Mouse (Mus musculus) MEL (cell line): ENCODE data around the gene Gm49342. TPM values are rescaled to one million over a fixed set of nuclear protein-coding genes. Genes with fewer than 3 reads are reported as not detected.
A peak's percentile ranks its signal among the peaks of the same experiment; 100 is the strongest.

ENCODE experiments used
- DNase-seq: peaks from one replicate; pipeline ENCODE4 v3.0.0; 2011; ENCODE audit warnings: low read depth, low spot score
- H3K27ac ChIP-seq: 2 replicates; pipeline ENCODE4 v1.5.1; 2012; ENCODE audit warnings: low read depth, mild to moderate bottlenecking, control low read depth, low read length, moderate library complexity; ENCODE audit not compliant: control insufficient read depth
- H3K27me3 ChIP-seq, 2 experiments: fragments of 150-350 bp in 1 of 2; sonication (generic) in 1 of 2; 2 replicates each; pipeline ENCODE4 v1.6.1; 2012; ENCODE audit warnings: low read length in 2 of 2, mild to moderate bottlenecking in 2 of 2, improper control_type of control experiment in 1 of 2, moderate library complexity in 1 of 2; ENCODE audit not compliant: insufficient read depth in 2 of 2, control insufficient read depth in 1 of 2
- H3K36me3 ChIP-seq, 2 experiments: 2 replicates each; pipeline ENCODE4 v1.6.1; 2012 to 2014; ENCODE audit warnings: low read length in 2 of 2, improper control_type of control experiment in 1 of 2, inconsistent platforms in 1 of 2, mild to moderate bottlenecking in 1 of 2; ENCODE audit not compliant: insufficient read depth in 2 of 2, control insufficient read depth in 1 of 2
- H3K4me1 ChIP-seq, 2 experiments: fragments of 150-350 bp in 1 of 2; sonication (generic) in 1 of 2; 2 replicates each; pipeline ENCODE4 v1.6.1; 2012; ENCODE audit warnings: low read length in 2 of 2, improper control_type of control experiment in 1 of 2, mild to moderate bottlenecking in 1 of 2; ENCODE audit not compliant: insufficient read depth in 2 of 2, control insufficient read depth in 1 of 2
- H3K4me3 ChIP-seq, 2 experiments: fragments of 150-350 bp in 1 of 2; sonication (generic) in 1 of 2; 2 replicates each; pipeline ENCODE4 v1.5.1; 2012; ENCODE audit warnings: low read depth in 2 of 2, low read length in 2 of 2, mild to moderate bottlenecking in 2 of 2, moderate library complexity in 2 of 2, control low read depth in 1 of 2, improper control_type of control experiment in 1 of 2; ENCODE audit not compliant: control insufficient read depth in 1 of 2, insufficient read depth in 1 of 2
- H3K79me2 ChIP-seq: 2 replicates; pipeline ENCODE4 v1.6.1; 2012; ENCODE audit warnings: mild to moderate bottlenecking, low read length, moderate library complexity; ENCODE audit not compliant: control insufficient read depth, poor library complexity, insufficient read depth
- H3K9ac ChIP-seq: 2 replicates; pipeline ENCODE4 v1.6.1; 2012; ENCODE audit warnings: low read depth, mild to moderate bottlenecking, control low read depth, low read length, moderate library complexity; ENCODE audit not compliant: control insufficient read depth, poor library complexity, severe bottlenecking
- H3K9me3 ChIP-seq: fragments of 150-350 bp; sonication (generic); replicated peaks from 2 replicates; pipeline ENCODE4 v1.6.1; 2012; ENCODE audit warnings: mild to moderate bottlenecking, low read length, improper control_type of control experiment, moderate library complexity; ENCODE audit not compliant: insufficient read depth
- CTCF ChIP-seq, 3 experiments: IDR thresholded peaks in 2 of 3; conservative IDR thresholded peaks in 1 of 3; 2 replicates each; pipeline ENCODE4 v1.5.1; 2011 to 2012; ENCODE audit warnings: low read length in 3 of 3, low read depth in 2 of 3, mild to moderate bottlenecking in 2 of 3, improper control_type of control experiment in 1 of 3, inconsistent platforms in 1 of 3, mixed read lengths in 1 of 3, moderate library complexity in 1 of 3; ENCODE audit not compliant: control insufficient read depth in 1 of 3, insufficient read depth in 1 of 3, poor library complexity in 1 of 3, severe bottlenecking in 1 of 3
- E2F4 ChIP-seq: IDR thresholded peaks from 2 replicates; pipeline ENCODE4 v1.6.1; 2011; ENCODE audit warnings: low read depth, low read length, improper control_type of control experiment, borderline replicate concordance
- ELF1 ChIP-seq: IDR thresholded peaks from 2 replicates; pipeline ENCODE4 v1.6.1; 2014; ENCODE audit warnings: low read depth, mild to moderate bottlenecking, inconsistent platforms, low read length, improper control_type of control experiment, moderate library complexity
- GABPA ChIP-seq: IDR thresholded peaks from 2 replicates; pipeline ENCODE4 v1.6.1; 2012; ENCODE audit warnings: low read depth, mild to moderate bottlenecking, inconsistent platforms, low read length, improper control_type of control experiment, moderate library complexity
- JUND ChIP-seq: IDR thresholded peaks from 2 replicates; pipeline ENCODE4 v1.6.1; 2011; ENCODE audit warnings: low read depth, mild to moderate bottlenecking, improper control_type of control experiment, low read length
- MEF2A ChIP-seq: IDR thresholded peaks from 2 replicates; pipeline ENCODE4 v1.6.1; 2014; ENCODE audit warnings: low read depth, mild to moderate bottlenecking, inconsistent platforms, low read length, improper control_type of control experiment; ENCODE audit not compliant: poor library complexity, insufficient replicate concordance, severe bottlenecking; ENCODE audit errors: extremely low read depth
- NRF1 ChIP-seq: IDR thresholded peaks from 2 replicates; pipeline ENCODE4 v1.6.1; 2014; ENCODE audit warnings: low read depth, mild to moderate bottlenecking, inconsistent platforms, low read length, improper control_type of control experiment, moderate library complexity; ENCODE audit not compliant: poor library complexity, insufficient read depth, severe bottlenecking
- RCOR1 ChIP-seq: IDR thresholded peaks from 2 replicates; pipeline ENCODE4 v1.6.1; 2012; ENCODE audit warnings: low read depth, mild to moderate bottlenecking, inconsistent platforms, low read length, improper control_type of control experiment
- SIN3A ChIP-seq: IDR thresholded peaks from 2 replicates; pipeline ENCODE4 v1.6.1; 2012; ENCODE audit warnings: low read length, improper control_type of control experiment, inconsistent platforms
- SMC3 ChIP-seq: IDR thresholded peaks from 2 replicates; pipeline ENCODE4 v1.6.1; 2011; ENCODE audit warnings: low read depth, low read length, improper control_type of control experiment
- USF1 ChIP-seq: IDR thresholded peaks from 2 replicates; pipeline ENCODE4 v1.6.1; 2014; ENCODE audit warnings: low read depth, mild to moderate bottlenecking, inconsistent platforms, low read length, improper control_type of control experiment, moderate library complexity
- USF2 ChIP-seq, 2 experiments: IDR thresholded peaks; 2 replicates each; pipeline ENCODE4 v1.6.1; 2011 to 2012; ENCODE audit warnings: improper control_type of control experiment in 2 of 2, low read length in 2 of 2, borderline replicate concordance in 1 of 2, inconsistent platforms in 1 of 2, low read depth in 1 of 2, mild to moderate bottlenecking in 1 of 2; ENCODE audit not compliant: insufficient read depth in 1 of 2
- ZMIZ1 ChIP-seq: IDR thresholded peaks from 2 replicates; pipeline ENCODE4 v1.6.1; 2012; ENCODE audit warnings: low read depth, mild to moderate bottlenecking, inconsistent platforms, low read length, improper control_type of control experiment, moderate library complexity
- polyA plus RNA-seq, 2 experiments: library from polyadenylated mRNA; stranded (reverse) in 1 of 2; unstranded in 1 of 2; fragments of >175 nt in 1 of 2; fragments of >200 nt in 1 of 2; gene quantifications; 2 replicates each; pipeline versions ENCODE4 v1.2.1 to v1.2.4; 2012; ENCODE audit warnings: low replicate concordance in 2 of 2, low read depth in 1 of 2; ENCODE audit not compliant: insufficient read length in 2 of 2, insufficient read depth in 1 of 2, missing spikeins in 1 of 2
- total RNA-seq: library from RNA; depleted of rRNA; stranded (reverse); fragments of 300-350 nt; gene quantifications from 2 replicates; pipeline ENCODE4 v1.2.3, GENCODE M21; 2012

Gene Gm49342
- total and polyA plus RNA-seq, 3 experiments = 14.5 to 45.2 TPM; not detected in 1

DNA sequence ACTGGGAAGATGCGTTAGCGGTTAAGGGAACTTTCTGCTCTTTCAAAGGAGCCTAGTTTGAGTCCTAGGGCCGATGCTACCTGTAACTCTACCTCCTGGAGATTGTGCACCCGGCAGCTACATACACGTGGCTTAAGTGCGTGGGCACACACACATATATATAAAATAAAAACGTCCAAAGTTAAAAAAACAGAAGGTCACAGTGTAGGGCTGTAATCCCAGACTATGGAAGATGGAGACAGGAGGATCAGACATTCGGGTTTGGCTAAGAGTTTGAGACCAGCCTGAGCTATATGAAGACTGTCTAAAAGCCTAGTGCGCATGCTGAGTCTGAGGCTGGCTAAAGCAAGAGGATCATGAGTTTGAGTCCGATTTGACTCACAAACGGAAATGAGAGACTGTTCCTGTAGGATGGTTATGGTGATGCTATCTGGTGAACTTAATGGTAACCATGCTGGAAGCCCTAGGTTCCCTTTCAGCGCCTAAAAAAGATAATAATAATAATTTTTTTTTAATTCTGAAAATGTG lies 12.8 kb upstream of the Gm49342 start (continued):
- no peak for TF ChIP-seq USF1

DNA sequence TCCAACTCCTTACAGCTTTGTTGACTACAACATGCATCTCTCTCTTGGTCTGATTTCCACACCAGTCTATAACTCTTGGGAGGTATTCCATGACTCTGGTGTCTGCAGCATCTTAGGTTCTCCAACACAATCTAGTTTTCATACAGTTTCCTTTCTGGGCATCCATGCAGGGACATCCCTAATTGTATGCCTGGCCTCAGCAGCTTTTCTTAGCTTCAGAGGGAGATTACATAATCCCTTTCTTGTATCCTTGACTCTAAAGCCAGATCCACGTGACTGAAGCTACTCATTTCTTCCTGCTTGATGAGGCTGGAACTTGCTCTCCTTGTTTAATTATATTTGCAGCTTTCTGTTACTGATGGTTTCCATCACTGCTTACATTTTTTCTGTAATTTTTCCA lies 7.7 kb upstream of the Gm49342 start:
- H3K79me2 ChIP-seq = peaks cover 2% of the 10 kb centered on the region; the same call in 1 of the 2 replicates
- peak; percentile 1 for DNase-seq
- H3K27ac ChIP-seq = no peak overlapping the region
- H3K4me1 ChIP-seq = peaks cover 0 to 15% of the 10 kb centered on the region in 2 experiments; a peak in 3 of 4 replicates
- no peaks in the 10 kb centered on the region for H3K9me3 ChIP-seq
- H3K4me3 ChIP-seq = no peak overlapping the region
- TF ChIP-seq JUND (no peak), USF2 (IDR thresholded peaks at IDR 0.05; ENCODE audit: borderline replicate concordance in 1 of 2, insufficient read depth in 1 of 2, low read depth in 1 of 2, low read length in 2 of 2) (no peak), MEF2A (no peak), E2F4 (no peak), CTCF (IDR thresholded peaks at IDR 0.05 in 2 of 3, conservative IDR thresholded peaks at IDR 0.05 in 1 of 3; ENCODE audit: control insufficient read depth in 1 of 3, insufficient read depth in 1 of 3, low read depth in 2 of 3, low read length in 3 of 3, poor library complexity in 1 of 3, severe bottlenecking in 1 of 3) (no peak), GABPA (no peak), SMC3 (no peak), ELF1 (no peak), SIN3A (no peak)
- TF ChIP-seq, all 39 proteins: peak for 0
- H3K36me3 ChIP-seq = peaks cover 0 to 16% of the 10 kb centered on the region in 2 experiments; a peak in 2 of 4 replicates
- H3K9ac ChIP-seq = no peak overlapping the region
- H3K27me3 ChIP-seq = no peaks in the 10 kb centered on the region

DNA sequence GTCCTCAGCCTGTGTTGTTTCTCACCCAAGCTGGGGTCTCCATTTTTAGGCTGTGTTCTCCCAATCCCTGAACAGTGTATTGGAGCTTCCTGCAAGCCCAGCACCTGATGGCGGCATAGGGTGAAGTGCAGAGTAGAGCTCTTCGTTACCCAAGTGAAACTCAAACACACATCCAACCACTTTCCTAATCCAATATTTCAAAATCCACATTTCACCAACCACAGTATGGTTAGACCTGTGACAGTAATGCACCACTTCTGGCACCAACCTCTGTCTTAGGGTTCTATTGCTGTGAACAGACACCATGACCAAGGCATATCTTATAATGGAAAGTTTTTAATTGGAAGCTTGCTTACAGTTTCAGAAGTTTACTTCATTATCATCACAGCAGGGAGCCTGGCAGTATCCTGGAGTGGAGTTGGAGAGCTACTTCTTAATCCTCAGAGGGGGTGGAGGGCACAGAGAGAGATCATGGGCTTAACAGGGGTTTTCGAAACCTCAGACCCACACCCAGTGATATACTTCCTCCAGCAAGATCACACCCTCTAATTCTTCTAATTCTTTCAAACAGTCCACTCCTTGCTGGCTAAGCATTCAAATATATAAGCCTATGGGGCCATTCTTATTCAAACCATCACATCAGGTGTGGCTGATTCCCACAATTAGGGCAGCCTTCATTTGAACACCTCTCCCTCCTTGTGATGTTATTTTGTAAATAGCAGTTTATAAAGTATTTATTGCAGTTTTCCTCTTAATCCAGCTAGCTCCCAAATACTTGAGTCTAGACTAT lies 6.0 kb upstream of the Gm49342 start:
- no peaks in the 10 kb centered on the region for H3K27me3 ChIP-seq
- peaks cover 0 to 11% of the 10 kb centered on the region in 2 experiments; a peak in 3 of 4 replicates for H3K4me1 ChIP-seq
- H3K36me3 ChIP-seq = peaks cover 0 to 12% of the 10 kb centered on the region in 2 experiments; a peak in 2 of 4 replicates
- H3K79me2 ChIP-seq = peaks cover 2% of the 10 kb centered on the region; the same call in 1 of the 2 replicates
- H3K9ac ChIP-seq = peak overlapping the region; percentile 55
- peak overlapping the region; percentile 26 to 68; a peak in 3 of 4 replicates for H3K4me3 ChIP-seq
- DNase-seq = peak; percentile 5
- no peaks in the 10 kb centered on the region for H3K9me3 ChIP-seq
- no peak overlapping the region for H3K27ac ChIP-seq
- no peak for TF ChIP-seq CTCF (IDR thresholded peaks at IDR 0.05 in 2 of 3, conservative IDR thresholded peaks at IDR 0.05 in 1 of 3; ENCODE audit: control insufficient read depth in 1 of 3, insufficient read depth in 1 of 3, low read depth in 2 of 3, low read length in 3 of 3, poor library complexity in 1 of 3, severe bottlenecking in 1 of 3)
- TF ChIP-seq ZMIZ1 = 0 out of 2 replicates have a peak, but pooled peaks have one; percentile 0
- no peak for TF ChIP-seq NRF1
- no peak for TF ChIP-seq GABPA
- TF ChIP-seq RCOR1 = no peak
- TF ChIP-seq, all 39 proteins: peak for 1
